Mouse (Mus musculus) embryonic fibroblast, embryonic 13.5 days (primary cell): ENCODE data around the gene Parvb.

Experiments used
- CTCF ChIP-seq: IDR thresholded peaks from 2 replicates; pipeline ENCODE4 v1.5.1; 2011; ENCODE audit warnings: mild to moderate bottlenecking, control low read depth, low read length, moderate library complexity, borderline replicate concordance; ENCODE audit not compliant: insufficient read depth
- POLR2A ChIP-seq: IDR thresholded peaks from 2 replicates; pipeline ENCODE4 v1.6.1; 2011; ENCODE audit warnings: low read depth, mild to moderate bottlenecking, control low read depth, low read length, moderate library complexity

- TF ChIP-seq CTCF (no peak), POLR2A (no peak)
These were observed 89.8 kb downstream of the Parvb start for GRCm38 (mm10) chr15:84321544-84322174.
